Mouse (Mus musculus): ENCODE measurements at regions not wholly inside any gene's neighbourhood (a gene's known extent, or its start where the extent isn't known, plus 50 kb on each side); places are given as distances from the start of the nearest gene placed in this dataset.

- no peaks in the 10 kb centered on the region for H3K36me3 ChIP-seq (replicated peaks; ENCODE audit: low read length)
- peaks cover under 1% of the 10 kb centered on the region; the same call in 1 of the 2 replicates for H3K9me3 ChIP-seq
- no peaks in the 10 kb centered on the region for H3K27me3 ChIP-seq (replicated peaks)
- H3K4me3 ChIP-seq (replicated peaks) = no peak overlapping the region
- TF ChIP-seq FLI1 (IDR thresholded peaks at IDR 0.05; ENCODE audit: low read length) = no peak
- TF ChIP-seq GATA1 (IDR thresholded peaks at IDR 0.05; ENCODE audit: borderline replicate concordance, low read length) = no peak
- no peaks in the 10 kb centered on the region for H3K4me1 ChIP-seq
Observed at GRCm38 (mm10) chr2:48513848-48514247, 300.1 kb upstream of the Acvr2a start.

- H3K4me1 ChIP-seq = no peaks in the 10 kb centered on the region
- no peak for TF ChIP-seq FLI1 (IDR thresholded peaks at IDR 0.05; ENCODE audit: low read length)
- TF ChIP-seq GATA1 (IDR thresholded peaks at IDR 0.05; ENCODE audit: borderline replicate concordance, low read length) = no peak
- no peaks in the 10 kb centered on the region for H3K27me3 ChIP-seq (replicated peaks)
- H3K9me3 ChIP-seq = peaks cover 3% of the 10 kb centered on the region
- no peaks in the 10 kb centered on the region for H3K36me3 ChIP-seq (replicated peaks; ENCODE audit: low read length)
- no peak overlapping the region for H3K4me3 ChIP-seq (replicated peaks)
Observed at GRCm38 (mm10) chr2:48519838-48520404, 294.0 kb upstream of the Acvr2a start.

- TF ChIP-seq GATA1 (IDR thresholded peaks at IDR 0.05; ENCODE audit: borderline replicate concordance, low read length) (no peak), FLI1 (IDR thresholded peaks at IDR 0.05; ENCODE audit: low read length) (no peak)
- Histone ChIP-seq H3K4me3 (replicated peaks) (no peak overlapping the region), H3K4me1 (no peaks in the 10 kb centered on the region), H3K9me3 (peaks cover 3% of the 10 kb centered on the region), H3K27me3 (replicated peaks) (no peaks in the 10 kb centered on the region), H3K36me3 (replicated peaks; ENCODE audit: low read length) (no peaks in the 10 kb centered on the region)
Observed at GRCm38 (mm10) chr2:48520535-48520971, 293.4 kb upstream of the Acvr2a start.

GRCm38 (mm10) chr2:48535453-48535852 lies 278.5 kb upstream of the Acvr2a start:
- peaks cover 8% of the 10 kb centered on the region; the same call in 1 of the 2 replicates for H3K9me3 ChIP-seq
- no peaks in the 10 kb centered on the region for H3K36me3 ChIP-seq (replicated peaks; ENCODE audit: low read length)
- H3K27me3 ChIP-seq (replicated peaks) = no peaks in the 10 kb centered on the region
- no peak for TF ChIP-seq FLI1 (IDR thresholded peaks at IDR 0.05; ENCODE audit: low read length)
- no peak for TF ChIP-seq GATA1 (IDR thresholded peaks at IDR 0.05; ENCODE audit: borderline replicate concordance, low read length)
- H3K4me3 ChIP-seq (replicated peaks) = no peak overlapping the region
- H3K4me1 ChIP-seq = 0 out of 2 replicates have a peak, but pooled peaks cover 5% of the 10 kb centered on the region

- TF ChIP-seq FLI1 (IDR thresholded peaks at IDR 0.05; ENCODE audit: low read length) (no peak), GATA1 (IDR thresholded peaks at IDR 0.05; ENCODE audit: borderline replicate concordance, low read length) (no peak)
- Histone ChIP-seq H3K4me3 (replicated peaks) (no peak overlapping the region), H3K27me3 (replicated peaks) (no peaks in the 10 kb centered on the region), H3K9me3 (peaks cover 8% of the 10 kb centered on the region; the same call in 1 of the 2 replicates), H3K36me3 (replicated peaks; ENCODE audit: low read length) (no peaks in the 10 kb centered on the region), H3K4me1 (0 out of 2 replicates have a peak, but pooled peaks cover 5% of the 10 kb centered on the region)
Observed at GRCm38 (mm10) chr2:48536930-48537329, 277.0 kb upstream of the Acvr2a start.

- 0 out of 2 replicates have a peak, but pooled peaks cover 5% of the 10 kb centered on the region for H3K4me1 ChIP-seq
- no peaks in the 10 kb centered on the region for H3K36me3 ChIP-seq (replicated peaks; ENCODE audit: low read length)
- H3K27me3 ChIP-seq (replicated peaks) = no peaks in the 10 kb centered on the region
- no peak for TF ChIP-seq FLI1 (IDR thresholded peaks at IDR 0.05; ENCODE audit: low read length)
- no peak for TF ChIP-seq GATA1 (IDR thresholded peaks at IDR 0.05; ENCODE audit: borderline replicate concordance, low read length)
- H3K4me3 ChIP-seq (replicated peaks) = no peak overlapping the region
- 0 out of 2 replicates have a peak, but pooled peaks cover 3% of the 10 kb centered on the region for H3K9me3 ChIP-seq
Observed at GRCm38 (mm10) chr2:48538668-48539341, 275.1 kb upstream of the Acvr2a start.

- no peak overlapping the region for H3K4me3 ChIP-seq (replicated peaks)
- no peaks in the 10 kb centered on the region for H3K9me3 ChIP-seq
- TF ChIP-seq GATA1 (IDR thresholded peaks at IDR 0.05; ENCODE audit: borderline replicate concordance, low read length) = no peak
- no peak for TF ChIP-seq FLI1 (IDR thresholded peaks at IDR 0.05; ENCODE audit: low read length)
- H3K27me3 ChIP-seq (replicated peaks) = no peaks in the 10 kb centered on the region
- H3K36me3 ChIP-seq (replicated peaks; ENCODE audit: low read length) = no peaks in the 10 kb centered on the region
- H3K4me1 ChIP-seq = 0 out of 2 replicates have a peak, but pooled peaks cover 5% of the 10 kb centered on the region
Observed at GRCm38 (mm10) chr2:48539465-48540055, 274.3 kb upstream of the Acvr2a start.

- H3K4me3 ChIP-seq (replicated peaks) = no peak overlapping the region
- H3K27me3 ChIP-seq (replicated peaks) = no peaks in the 10 kb centered on the region
- no peaks in the 10 kb centered on the region for H3K9me3 ChIP-seq
- no peaks in the 10 kb centered on the region for H3K36me3 ChIP-seq (replicated peaks; ENCODE audit: low read length)
- H3K4me1 ChIP-seq = 0 out of 2 replicates have a peak, but pooled peaks cover 10% of the 10 kb centered on the region
- no peak for TF ChIP-seq GATA1 (IDR thresholded peaks at IDR 0.05; ENCODE audit: borderline replicate concordance, low read length)
- no peak for TF ChIP-seq FLI1 (IDR thresholded peaks at IDR 0.05; ENCODE audit: low read length)
Observed at GRCm38 (mm10) chr2:48544377-48544776, 269.5 kb upstream of the Acvr2a start.

- H3K36me3 ChIP-seq (replicated peaks; ENCODE audit: low read length) = no peaks in the 10 kb centered on the region
- H3K27me3 ChIP-seq (replicated peaks) = no peaks in the 10 kb centered on the region
- H3K9me3 ChIP-seq = no peaks in the 10 kb centered on the region
- H3K4me1 ChIP-seq = 0 out of 2 replicates have a peak, but pooled peaks cover 5% of the 10 kb centered on the region
- no peak overlapping the region for H3K4me3 ChIP-seq (replicated peaks)
- TF ChIP-seq FLI1 (IDR thresholded peaks at IDR 0.05; ENCODE audit: low read length) = no peak
- TF ChIP-seq GATA1 (IDR thresholded peaks at IDR 0.05; ENCODE audit: borderline replicate concordance, low read length) = no peak
Observed at GRCm38 (mm10) chr2:48545072-48545471, 268.8 kb upstream of the Acvr2a start.

GRCm38 (mm10) chr2:48545679-48546078 lies 268.2 kb upstream of the Acvr2a start:
- Histone ChIP-seq H3K9me3 (no peaks in the 10 kb centered on the region), H3K4me3 (replicated peaks) (no peak overlapping the region), H3K4me1 (0 out of 2 replicates have a peak, but pooled peaks cover 5% of the 10 kb centered on the region), H3K36me3 (replicated peaks; ENCODE audit: low read length) (no peaks in the 10 kb centered on the region), H3K27me3 (replicated peaks) (no peaks in the 10 kb centered on the region)
- TF ChIP-seq FLI1 (IDR thresholded peaks at IDR 0.05; ENCODE audit: low read length) (no peak), GATA1 (IDR thresholded peaks at IDR 0.05; ENCODE audit: borderline replicate concordance, low read length) (no peak)
